Mouse (Mus musculus) lung, postnatal 0 days (tissue): ENCODE results near the gene Tdrd3.

ENCODE experiments used
- CTCF ChIP-seq: IDR thresholded peaks from 2 replicates; pipeline ENCODE4 v1.5.1; 2016; ENCODE audit warnings: antibody characterized with exemption, mild to moderate bottlenecking
- EP300 ChIP-seq: IDR thresholded peaks from 2 replicates; pipeline ENCODE4 v1.6.1; 2016; ENCODE audit warnings: antibody characterized with exemption, mild to moderate bottlenecking, control low read depth

- TF ChIP-seq CTCF (peak; percentile 62), EP300 (no peak)
These were observed 149.8 kb downstream of the Tdrd3 start for GRCm38 (mm10) chr14:87566211-87566610.
